Mouse (Mus musculus) testis, adult 2 months (tissue): Measurements from ENCODE around the gene Ccl12. TPM values are rescaled to one million over a fixed set of nuclear protein-coding genes. Genes with fewer than 3 reads are reported as not detected.

ENCODE experiments used
- H3K27ac ChIP-seq: fragments of 200-500 bp; 2 replicates; pipeline ENCODE4 v1.5.1; 2012; ENCODE audit warnings: low read depth, low read length; ENCODE audit not compliant: control insufficient read depth, insufficient read depth
- H3K27me3 ChIP-seq: fragments of 200-500 bp; 2 replicates; pipeline ENCODE4 v1.6.1; 2012; ENCODE audit warnings: mild to moderate bottlenecking, low read length, moderate library complexity; ENCODE audit not compliant: control insufficient read depth, insufficient read depth
- H3K36me3 ChIP-seq: fragments of 200-500 bp; 2 replicates; pipeline ENCODE4 v1.6.1; 2012; ENCODE audit warnings: mild to moderate bottlenecking, low read length; ENCODE audit not compliant: control insufficient read depth, insufficient read depth
- H3K4me1 ChIP-seq: fragments of 200-500 bp; 2 replicates; pipeline ENCODE4 v1.6.1; 2012; ENCODE audit warnings: low read length; ENCODE audit not compliant: control insufficient read depth, insufficient read depth
- H3K4me3 ChIP-seq: fragments of 200-500 bp; 2 replicates; pipeline ENCODE4 v1.5.1; 2012; ENCODE audit warnings: low read depth, mild to moderate bottlenecking, low read length, moderate library complexity, mixed read lengths; ENCODE audit not compliant: control insufficient read depth
- CTCF ChIP-seq: fragments of 200-500 bp; IDR thresholded peaks from 2 replicates; pipeline ENCODE4 v1.5.1; 2012; ENCODE audit warnings: low read depth, mild to moderate bottlenecking, inconsistent platforms, low read length, moderate library complexity; ENCODE audit not compliant: control insufficient read depth, insufficient read depth, insufficient replicate concordance
- POLR2A ChIP-seq: fragments of 200-500 bp; IDR thresholded peaks from 2 replicates; pipeline ENCODE4 v1.6.1; 2012; ENCODE audit warnings: low read depth, mild to moderate bottlenecking, inconsistent platforms, low read length, moderate library complexity; ENCODE audit not compliant: control insufficient read depth
- polyA plus RNA-seq: library from polyadenylated mRNA; depleted of rRNA; stranded (reverse); fragments of >200 nt; gene quantifications from 2 replicates; pipeline ENCODE4 v1.2.3, GENCODE M21; 2012

Ccl12 gene
- polyA plus RNA-seq, 1 experiment, result 0.25 TPM

DNA sequence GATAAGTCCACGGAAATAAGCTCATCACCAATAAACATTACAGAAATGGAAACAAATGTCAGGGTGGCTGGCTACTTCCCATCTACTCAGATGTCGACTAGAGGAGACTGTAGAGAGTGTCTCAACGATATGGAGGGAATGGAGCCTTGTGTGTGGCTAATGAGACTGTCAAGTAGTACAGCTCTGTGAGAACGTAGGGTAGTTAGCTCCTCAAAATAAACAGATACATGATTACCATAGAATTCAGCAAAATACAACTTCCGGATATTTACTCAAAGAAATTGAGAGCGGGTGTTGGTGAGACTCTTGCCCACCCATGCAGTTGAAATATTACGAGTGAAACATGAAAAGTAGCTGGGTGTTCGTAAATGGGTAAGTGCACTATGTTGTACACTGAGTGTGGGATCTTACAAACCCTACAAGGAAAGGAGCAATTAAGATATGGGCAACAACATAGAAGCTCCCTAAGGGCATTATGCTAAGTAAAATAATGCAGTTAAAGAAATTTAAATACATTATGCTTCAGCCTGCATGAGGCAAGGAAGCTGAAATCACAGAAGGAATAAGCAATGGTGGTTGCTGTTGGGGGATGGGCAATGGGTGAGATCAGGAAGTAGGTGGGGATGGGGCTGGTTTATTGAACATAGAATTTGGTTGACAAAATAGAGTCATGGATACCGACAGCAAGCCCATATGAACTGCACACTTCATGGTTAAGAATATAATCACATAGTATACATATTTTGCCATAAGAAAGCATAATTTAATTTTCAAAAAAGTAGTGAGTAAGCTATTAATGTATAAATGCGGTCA lies 1.9 kb upstream of the Ccl12 start:
- H3K36me3 ChIP-seq, result no peaks in the 10 kb centered on the region
- H3K27me3 ChIP-seq, result no peaks in the 10 kb centered on the region
- H3K27ac ChIP-seq, result no peak overlapping the region
- H3K4me3 ChIP-seq, result no peak overlapping the region
- no peaks in the 10 kb centered on the region for H3K4me1 ChIP-seq
- TF ChIP-seq POLR2A, result no peak
- TF ChIP-seq CTCF, result no peak

- H3K27me3 ChIP-seq, result no peaks in the 10 kb centered on the region
- H3K4me1 ChIP-seq, result no peaks in the 10 kb centered on the region
- TF ChIP-seq POLR2A, result no peak
- TF ChIP-seq CTCF, result no peak
- H3K27ac ChIP-seq, result no peak overlapping the region
- H3K4me3 ChIP-seq, result no peak overlapping the region
- H3K36me3 ChIP-seq, result no peaks in the 10 kb centered on the region
Observed at GRCm38 (mm10) chr11:82101087-82101486, 558 bp upstream of the Ccl12 start.

GRCm38 (mm10) chr11:82109611-82110010 lies 8.0 kb downstream of the Ccl12 start:
- TF ChIP-seq CTCF (no peak), POLR2A (no peak)
- Histone ChIP-seq H3K36me3 (no peaks in the 10 kb centered on the region), H3K27ac (no peak overlapping the region), H3K27me3 (no peaks in the 10 kb centered on the region), H3K4me3 (peak overlapping the region; percentile 48; the same call in 1 of the 2 replicates), H3K4me1 (no peaks in the 10 kb centered on the region)

- Histone ChIP-seq H3K27me3 (no peaks in the 10 kb centered on the region), H3K4me3 (peak overlapping the region; percentile 64; the same call in 1 of the 2 replicates), H3K4me1 (no peaks in the 10 kb centered on the region), H3K27ac (no peak overlapping the region), H3K36me3 (no peaks in the 10 kb centered on the region)
- no peak for TF ChIP-seq CTCF
- TF ChIP-seq POLR2A, result no peak
Observed at GRCm38 (mm10) chr11:82110372-82111248, 9.0 kb downstream of the Ccl12 start.

DNA sequence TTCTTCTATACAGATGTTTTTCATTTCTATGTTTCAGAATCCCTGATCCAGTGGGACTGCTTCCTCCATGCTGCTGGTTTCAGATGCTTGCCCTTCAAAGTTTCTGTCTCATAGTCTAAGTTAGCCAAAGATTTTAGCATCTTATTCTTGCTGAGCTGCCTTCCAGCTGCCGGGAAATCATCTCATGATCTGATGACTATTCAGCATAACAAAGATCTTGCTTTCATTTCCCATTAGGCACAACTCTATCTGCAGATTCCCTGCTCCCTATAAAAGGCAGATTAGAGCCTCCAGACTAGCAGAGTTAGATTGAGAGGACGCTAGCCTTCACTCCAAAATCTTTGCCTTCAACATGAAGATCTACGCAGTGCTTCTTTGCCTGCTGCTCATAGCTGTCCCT lies 13.2 kb downstream of the Ccl12 start, which contains the start of gene Ccl8:
TSS of gene Ccl8 (plus strand) at position 301 of the 400 bp plus-strand sequence.
- TF ChIP-seq POLR2A, result no peak
- TF ChIP-seq CTCF, result no peak

DNA sequence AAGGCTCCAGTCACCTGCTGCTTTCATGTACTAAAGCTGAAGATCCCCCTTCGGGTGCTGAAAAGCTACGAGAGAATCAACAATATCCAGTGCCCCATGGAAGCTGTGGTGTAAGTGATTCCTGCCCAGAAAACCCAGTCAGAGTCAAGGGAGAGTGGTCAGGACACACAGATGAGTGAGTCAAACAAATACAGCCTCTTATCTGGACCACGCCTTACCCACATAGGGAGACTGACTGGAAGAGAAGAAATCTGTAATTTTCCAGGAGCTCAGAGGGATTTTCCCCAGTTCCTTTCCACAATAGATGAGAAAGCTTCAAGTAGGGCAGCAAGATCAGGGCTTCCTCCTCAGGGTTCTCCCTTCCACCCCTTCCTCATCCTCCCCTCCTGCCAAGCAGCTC lies 14.4 kb downstream of the Ccl12 start:
- H3K4me3 ChIP-seq, result no peak overlapping the region
- TF ChIP-seq CTCF (no peak), POLR2A (no peak)
- H3K27ac ChIP-seq, result no peak overlapping the region
- no peaks in the 10 kb centered on the region for H3K36me3 ChIP-seq
- no peaks in the 10 kb centered on the region for H3K4me1 ChIP-seq
- H3K27me3 ChIP-seq, result no peaks in the 10 kb centered on the region

More for the DNA sequence above, 13.2 kb downstream of the Ccl12 start, which contains the start of gene Ccl8:
- Histone ChIP-seq H3K27ac (no peak within 1 kb of the TSS), H3K4me3 (no peak within 1 kb of the TSS), H3K36me3 (no peaks in the 10 kb centered on the region), H3K27me3 (no peaks in the 10 kb centered on the region), H3K4me1 (no peaks in the 10 kb centered on the region)

DNA sequence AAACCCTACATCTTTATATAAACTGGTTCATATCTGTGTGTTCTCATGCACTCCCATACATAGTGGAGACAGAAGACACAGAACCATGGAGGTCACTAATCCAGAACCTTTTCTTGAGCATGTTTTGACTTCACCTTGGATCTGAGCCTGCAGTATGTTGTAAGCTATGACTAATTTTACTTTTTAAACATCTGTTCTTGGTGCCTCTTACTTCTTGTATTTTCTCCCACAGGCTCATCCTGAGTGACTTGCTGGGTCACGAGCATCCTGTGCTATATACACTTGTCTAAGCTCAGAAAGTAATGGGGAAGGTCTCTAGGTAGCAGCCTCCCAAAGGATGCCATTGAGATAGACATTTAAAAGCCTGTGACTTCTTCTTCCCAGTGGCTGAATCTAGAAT lies 31.3 kb downstream of the Ccl12 start:
- no peak for TF ChIP-seq POLR2A
- Histone ChIP-seq H3K27me3 (no peaks in the 10 kb centered on the region), H3K4me3 (no peak overlapping the region), H3K4me1 (no peaks in the 10 kb centered on the region), H3K27ac (no peak overlapping the region), H3K36me3 (no peaks in the 10 kb centered on the region)
